Mouse (Mus musculus) cerebellum, adult 2 months (tissue): ENCODE results near the gene Wbp2.

ENCODE experiments used
- CTCF ChIP-seq: fragments of 200-500 bp; IDR thresholded peaks from 2 replicates; pipeline ENCODE4 v1.5.1; 2011; ENCODE audit warnings: low read depth, mild to moderate bottlenecking, control low read depth, low read length, moderate library complexity, borderline replicate concordance; ENCODE audit not compliant: insufficient read depth
- POLR2A ChIP-seq: fragments of 200-500 bp; IDR thresholded peaks from 2 replicates; pipeline ENCODE4 v1.6.1; 2011; ENCODE audit warnings: low read length, control low read depth, borderline replicate concordance; ENCODE audit not compliant: insufficient read depth

DNA sequence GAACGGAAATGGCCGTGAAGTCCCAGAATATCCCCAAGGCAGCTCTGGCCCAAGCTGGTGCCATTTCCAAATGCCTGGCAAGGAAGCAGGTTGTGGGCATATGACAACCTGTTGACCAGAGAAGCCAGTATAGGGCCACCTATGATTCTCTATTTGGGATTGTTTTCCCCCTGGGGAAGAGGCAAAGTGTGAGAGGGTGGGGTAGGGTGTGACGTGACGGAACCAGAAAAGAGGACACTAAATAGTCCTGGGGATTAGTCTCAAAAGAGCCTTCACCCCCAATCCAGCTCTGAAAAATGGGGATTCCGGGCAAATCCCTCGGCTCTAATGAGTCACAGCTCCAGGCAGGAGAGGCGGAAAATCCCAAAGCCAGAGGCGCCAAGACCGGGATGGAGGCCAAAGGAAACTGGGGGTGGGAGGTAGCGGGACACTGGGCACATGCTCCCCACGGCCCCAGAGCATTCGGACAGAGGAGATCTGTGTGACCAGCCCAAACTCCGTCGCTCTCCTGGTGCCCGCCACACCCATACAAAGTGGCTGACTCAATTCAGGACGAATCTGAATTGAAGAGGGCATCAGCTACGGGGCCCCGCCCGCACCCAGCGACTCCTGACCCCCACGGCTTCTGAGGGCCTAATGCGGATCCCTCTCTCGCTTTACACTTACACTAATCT lies 21.8 kb upstream of the Wbp2 start:
- no peak for TF ChIP-seq POLR2A
- no peak for TF ChIP-seq CTCF
